Mouse (Mus musculus) CH12F3 (cell line): ENCODE results near the gene Nme4.

Source experiments
- in situ Hi-C: fragments of 300-500 bp; cut with MboI; formaldehyde crosslinking; loops from 2 replicates; pipeline ENCODE4 v1.14.3; 2020; ENCODE audit warnings: low sequenced_read_pairs

Gene Nme4

DNA sequence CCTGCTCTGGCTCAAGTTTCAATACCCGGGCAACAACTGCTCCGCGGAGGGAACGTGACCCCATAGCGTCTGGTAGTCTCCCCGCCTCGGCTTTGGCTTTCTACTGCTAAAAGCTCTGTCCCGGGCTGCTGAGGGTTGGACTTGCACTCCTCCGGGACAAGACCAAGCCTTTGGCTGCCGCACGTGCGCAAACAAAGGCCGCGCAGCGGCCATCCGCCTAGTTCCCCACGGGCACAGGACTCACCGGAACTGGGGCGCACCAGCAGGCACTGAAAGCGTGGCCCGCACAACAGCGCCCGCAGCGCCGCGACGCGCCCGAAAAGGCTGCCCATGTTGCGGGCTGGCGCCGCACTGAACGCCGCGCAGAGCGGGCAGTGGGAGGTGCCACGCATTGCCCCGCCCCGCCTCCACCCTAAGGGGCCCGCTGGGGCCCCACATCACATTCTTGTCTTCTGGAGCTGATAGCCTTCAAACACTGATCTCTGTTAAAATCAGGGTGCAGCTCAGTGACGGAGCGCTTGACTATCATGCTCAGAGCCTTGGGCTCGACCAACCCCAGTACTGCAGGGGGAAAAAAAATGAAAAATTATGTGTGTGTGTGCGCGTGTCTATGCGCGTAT is at the start of gene Nme4:
Nme4 (minus strand) TSS at position 482 of the 620 bp plus-strand sequence.
- in situ Hi-C loops: loop anchor here (10.0 kb wide), 1 partner anchor 200 kb away; no protein-coding TSS in a partner anchor

- in situ Hi-C loops: no loop called here
Observed at GRCm38 (mm10) chr17:26143386-26143785, 48.0 kb upstream of the Nme4 start.

GRCm38 (mm10) chr17:26142796-26143195 is 47.4 kb upstream of the Nme4 start:
- in situ Hi-C loops: no loop called here

GRCm38 (mm10) chr17:26138901-26139381 is 43.5 kb upstream of the Nme4 start:
- in situ Hi-C loops: no loop called here

GRCm38 (mm10) chr17:26138239-26138836 is 42.9 kb upstream of the Nme4 start, which contains the start of gene Axin1:
Gene Axin1, plus strand, starts transcription at chr17:26138688.
- in situ Hi-C loops: no loop called here

GRCm38 (mm10) chr17:26137751-26138130 is 42.3 kb upstream of the Nme4 start:
- in situ Hi-C loops: no loop called here

GRCm38 (mm10) chr17:26137106-26137750 is 41.8 kb upstream of the Nme4 start:
- in situ Hi-C loops: no loop called here

DNA sequence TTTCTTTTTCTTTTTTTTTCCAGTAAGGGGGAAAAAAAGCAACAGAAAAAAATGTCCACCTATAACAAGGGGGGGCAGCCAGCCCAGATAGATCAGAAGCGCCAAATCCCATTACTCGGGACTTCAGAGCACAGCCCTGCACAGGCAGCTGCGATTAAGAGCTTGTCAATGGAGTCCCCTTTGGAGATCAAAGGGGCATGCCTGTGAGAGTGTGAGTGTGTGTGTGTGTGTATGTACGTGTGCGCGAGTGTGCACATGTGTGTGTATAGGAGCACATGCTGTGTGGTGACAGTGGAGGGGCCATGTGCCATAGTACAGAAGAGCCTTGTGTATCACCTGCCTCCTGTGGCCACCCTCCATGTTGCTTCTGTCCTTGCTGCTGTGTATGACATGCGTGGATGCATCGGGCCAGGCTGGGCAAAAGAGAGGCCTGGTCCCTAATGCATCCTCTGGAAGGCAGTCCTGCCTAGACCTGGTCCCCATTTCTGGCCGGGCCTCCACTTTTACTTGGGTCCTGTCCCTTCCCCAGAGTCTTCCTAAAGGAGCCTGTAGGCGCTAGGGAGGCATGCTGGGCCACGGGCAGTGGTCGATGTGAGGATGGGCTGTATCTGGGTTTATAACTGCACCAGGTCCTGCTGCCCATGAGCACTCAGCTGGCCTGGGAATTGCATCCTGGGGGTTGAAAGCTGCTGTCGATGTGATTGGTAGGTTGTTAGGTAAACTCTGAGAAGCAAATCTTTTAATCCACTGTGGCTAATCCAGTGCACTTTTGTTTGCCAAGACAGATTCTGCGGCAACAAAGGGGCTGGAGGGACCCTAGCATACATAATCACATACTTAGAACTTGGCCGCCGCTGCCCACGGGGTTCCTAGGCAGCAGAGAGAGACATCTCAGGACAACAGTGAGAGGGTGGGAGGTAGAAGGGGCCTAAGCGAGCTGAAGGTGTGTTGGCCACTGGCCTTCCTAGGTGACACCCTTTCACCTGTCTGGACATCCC is 36.8 kb upstream of the Nme4 start:
- in situ Hi-C loops: no loop called here

DNA sequence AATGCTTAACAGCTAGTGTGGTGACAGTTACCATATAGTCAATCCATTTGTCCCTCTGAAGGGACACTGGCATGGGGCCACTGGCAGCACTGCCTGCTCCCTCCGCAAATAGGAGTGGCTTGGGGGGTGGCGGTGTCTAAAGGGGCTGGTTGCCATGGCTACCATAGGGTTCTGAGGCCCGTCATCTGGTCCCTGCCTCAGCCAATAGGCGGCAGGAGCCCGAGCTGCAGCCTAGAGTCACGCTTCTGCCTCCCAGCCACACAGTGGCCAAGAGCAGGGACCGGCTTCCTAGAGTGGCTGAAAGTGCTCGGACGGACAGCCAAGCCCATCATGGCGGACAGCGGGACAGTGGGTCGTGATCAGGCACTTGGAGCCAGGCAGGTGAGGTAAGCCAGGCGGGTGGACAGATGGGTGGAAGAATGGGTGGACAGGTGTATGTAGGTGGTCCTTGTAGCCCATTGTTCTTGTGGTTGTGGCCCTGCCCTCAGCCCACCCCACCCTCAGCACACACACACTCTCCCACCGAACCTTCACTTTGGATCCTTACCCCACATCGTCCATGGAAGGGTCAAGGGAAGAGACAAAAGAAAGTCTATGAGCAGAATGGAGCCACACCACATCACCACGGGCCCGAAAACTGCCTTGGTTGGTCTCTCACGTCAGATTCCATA is 35.8 kb upstream of the Nme4 start:
- in situ Hi-C loops: no loop called here

GRCm38 (mm10) chr17:26125226-26125625 is 29.8 kb upstream of the Nme4 start:
- in situ Hi-C loops: no loop called here

- in situ Hi-C loops: no loop called here
Observed at GRCm38 (mm10) chr17:26124560-26124959, 29.2 kb upstream of the Nme4 start.

- in situ Hi-C loops: no loop called here
Observed at GRCm38 (mm10) chr17:26123267-26123684, 27.9 kb upstream of the Nme4 start, which contains the start of gene Mrpl28. Gene Mrpl28, plus strand, starts transcription at chr17:26123500.

GRCm38 (mm10) chr17:26122431-26123140 is 27.2 kb upstream of the Nme4 start:
- in situ Hi-C loops: no loop called here

DNA sequence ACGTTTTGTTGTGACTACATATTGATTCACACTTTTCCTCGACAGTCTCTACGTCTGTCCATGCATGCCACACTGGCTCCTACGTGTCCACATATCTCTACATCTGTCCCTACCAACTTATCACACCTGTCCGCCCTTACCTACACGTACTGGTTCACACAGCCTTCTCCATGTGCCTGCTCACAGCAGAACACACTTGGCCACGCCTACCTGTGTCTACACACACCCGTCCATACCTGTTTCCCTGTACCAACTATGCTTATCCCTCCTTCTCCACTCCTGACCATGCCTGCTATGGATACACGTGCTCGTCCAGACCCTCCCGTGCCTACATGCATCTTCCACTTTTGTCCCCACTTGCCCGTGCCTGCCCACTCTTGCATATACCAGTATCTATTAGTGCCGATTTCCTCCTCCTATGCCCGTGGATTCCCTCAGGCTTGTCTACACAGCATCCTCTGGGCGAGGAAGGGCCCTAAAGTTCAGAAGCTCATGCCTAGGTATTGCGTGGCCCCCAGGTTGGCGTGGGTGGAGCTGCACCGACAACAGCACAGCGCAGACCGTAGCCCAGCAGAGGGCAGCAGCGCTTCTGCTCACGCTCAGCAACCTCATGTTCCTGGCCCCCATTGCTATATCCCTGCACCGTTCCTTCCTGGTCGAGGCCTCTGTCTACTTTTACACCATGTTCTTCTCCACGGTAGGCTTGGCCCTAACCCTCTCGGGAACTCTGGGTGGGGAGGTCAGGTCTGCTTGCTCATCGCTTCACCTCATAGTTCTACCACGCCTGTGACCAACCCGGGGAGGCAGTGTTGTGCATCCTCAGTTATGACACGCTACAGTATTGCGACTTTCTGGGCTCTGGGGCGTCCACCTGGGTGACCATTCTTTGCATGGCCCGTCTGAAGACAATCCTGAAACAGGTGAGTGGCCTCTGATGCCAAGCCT is 24.6 kb upstream of the Nme4 start:
- in situ Hi-C loops: no loop called here

DNA sequence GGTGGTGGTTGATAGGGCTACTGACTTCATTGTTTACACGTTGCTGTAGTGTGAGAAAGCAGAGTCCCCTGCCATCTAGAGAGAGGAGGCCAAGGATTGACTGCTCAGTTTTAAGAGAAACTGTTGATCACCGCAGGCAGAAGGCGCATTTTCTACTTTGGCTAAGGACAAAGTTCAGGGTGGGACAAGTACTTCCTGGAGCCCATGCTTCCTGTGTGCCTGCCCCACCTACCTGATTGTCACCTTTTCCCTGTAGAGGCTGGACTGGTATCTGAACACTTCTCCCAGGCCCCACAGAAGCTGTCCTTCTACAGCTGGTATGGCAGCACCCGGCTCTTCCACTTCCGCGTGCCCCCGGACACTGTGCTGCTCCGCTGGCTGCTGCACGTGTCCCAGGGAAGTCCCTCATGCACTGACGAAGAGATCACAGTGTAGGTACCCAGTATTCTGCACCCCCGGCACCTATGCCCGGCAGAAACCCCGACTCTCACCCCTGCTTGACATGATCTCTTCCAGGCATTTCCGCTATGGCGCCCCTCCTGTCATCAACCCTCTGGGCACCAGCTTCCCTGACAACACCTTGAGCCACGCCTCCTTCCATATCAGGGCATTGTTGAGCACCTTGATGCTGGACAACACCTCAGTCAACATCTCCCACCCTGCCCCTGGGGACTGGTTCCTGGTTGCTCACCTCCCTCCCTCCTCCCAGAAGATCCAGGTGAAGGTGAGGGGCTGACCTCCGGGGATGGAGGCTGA is 21.3 kb upstream of the Nme4 start:
- in situ Hi-C loops: no loop called here

GRCm38 (mm10) chr17:26115956-26116487 is 20.6 kb upstream of the Nme4 start:
- in situ Hi-C loops: no loop called here

DNA sequence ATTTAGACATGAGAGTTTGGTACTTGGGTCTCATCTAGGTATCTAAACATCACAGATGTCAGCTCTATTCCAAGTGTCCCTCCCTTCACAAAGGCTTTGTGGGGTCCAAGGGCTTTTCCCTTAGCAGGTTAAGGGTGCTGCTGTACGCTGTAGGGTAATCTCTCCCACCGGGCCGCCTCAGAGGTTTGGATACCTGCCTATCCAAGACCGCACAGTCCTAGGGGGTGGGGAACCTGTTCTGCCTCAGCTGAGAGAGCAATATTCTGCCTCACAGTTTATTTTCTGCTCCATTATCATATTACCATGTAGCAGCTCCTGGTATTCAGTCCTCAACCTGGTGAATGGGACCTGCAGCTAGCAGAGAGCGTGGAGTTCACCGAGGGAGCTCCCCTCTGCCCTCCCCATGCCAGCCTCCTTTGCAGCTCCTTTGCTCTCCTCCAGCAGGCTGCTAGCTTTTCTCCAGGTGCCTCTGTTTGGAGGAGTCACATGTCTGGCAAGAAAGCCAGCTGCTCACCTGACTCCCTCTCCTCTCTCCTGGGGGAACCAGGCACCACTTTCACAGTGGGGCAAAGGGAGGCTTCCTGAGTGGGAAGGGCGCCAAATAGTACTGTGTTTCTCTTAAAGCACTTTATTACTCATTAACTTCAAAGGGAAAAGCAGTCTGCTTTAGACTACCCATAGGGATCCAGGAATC is 19.9 kb upstream of the Nme4 start:
- in situ Hi-C loops: no loop called here
